Mouse (Mus musculus): ENCODE data around the gene Dpt. TPM values are rescaled to one million over a fixed set of nuclear protein-coding genes. Genes with fewer than 3 reads are reported as not detected.
A peak's percentile ranks its signal among the peaks of the same experiment; 100 is the strongest.

Dpt gene
- polyA plus RNA-seq, 1 experiment, result 6.3 TPM

GRCm38 (mm10) chr1:164861501-164861900 is 65.1 kb downstream of the Dpt start:
- TF ChIP-seq REST (IDR thresholded peaks at IDR 0.05; ENCODE audit: insufficient read depth, insufficient read length) (no peak), TCF12 (IDR thresholded peaks at IDR 0.05; ENCODE audit: insufficient read depth, poor library complexity, severe bottlenecking) (no peak), TCF3 (IDR thresholded peaks at IDR 0.05; ENCODE audit: insufficient read length, low read depth) (no peak), MYOD1 (IDR thresholded peaks at IDR 0.05; ENCODE audit: control insufficient read depth in 1 of 3, insufficient read length in 2 of 3, low read depth in 2 of 3) (no peak), E2F4 (IDR thresholded peaks at IDR 0.05; ENCODE audit: insufficient read depth) (no peak), POLR2AphosphoS2 (IDR thresholded peaks at IDR 0.05; ENCODE audit: insufficient read length, low read depth) (no peak), USF1 (IDR thresholded peaks at IDR 0.05; ENCODE audit: low read depth) (no peak)
- H3K79me2 ChIP-seq (ENCODE audit: control insufficient read depth, insufficient read depth), result no peaks in the 10 kb centered on the region
- no peak overlapping the region for H3K4me3 ChIP-seq
- H3K4me2 ChIP-seq (ENCODE audit: low read depth), result no peak overlapping the region
- no peak overlapping the region for H3ac ChIP-seq (ENCODE audit: control insufficient read depth, insufficient read length)
- no peaks in the 10 kb centered on the region for H3K27me3 ChIP-seq (ENCODE audit: control insufficient read depth, insufficient read depth, insufficient read length)
- no peaks in the 10 kb centered on the region for H3K36me3 ChIP-seq (ENCODE audit: control insufficient read depth, insufficient read depth)

GRCm38 (mm10) chr1:164862946-164863883 is 66.8 kb downstream of the Dpt start:
- H3K27me3 ChIP-seq (ENCODE audit: control insufficient read depth, insufficient read depth, insufficient read length), result no peaks in the 10 kb centered on the region
- TF ChIP-seq REST (IDR thresholded peaks at IDR 0.05; ENCODE audit: insufficient read depth, insufficient read length), result no peak
- peak; percentile 28 for TF ChIP-seq USF1 (IDR thresholded peaks at IDR 0.05; ENCODE audit: low read depth)
- H3K79me2 ChIP-seq (ENCODE audit: control insufficient read depth, insufficient read depth), result no peaks in the 10 kb centered on the region
- H3ac ChIP-seq (ENCODE audit: control insufficient read depth, insufficient read length), result no peak overlapping the region
- no peak overlapping the region for H3K4me2 ChIP-seq (ENCODE audit: low read depth)
- no peaks in the 10 kb centered on the region for H3K36me3 ChIP-seq (ENCODE audit: control insufficient read depth, insufficient read depth)
- no peak overlapping the region for H3K4me3 ChIP-seq

DNA sequence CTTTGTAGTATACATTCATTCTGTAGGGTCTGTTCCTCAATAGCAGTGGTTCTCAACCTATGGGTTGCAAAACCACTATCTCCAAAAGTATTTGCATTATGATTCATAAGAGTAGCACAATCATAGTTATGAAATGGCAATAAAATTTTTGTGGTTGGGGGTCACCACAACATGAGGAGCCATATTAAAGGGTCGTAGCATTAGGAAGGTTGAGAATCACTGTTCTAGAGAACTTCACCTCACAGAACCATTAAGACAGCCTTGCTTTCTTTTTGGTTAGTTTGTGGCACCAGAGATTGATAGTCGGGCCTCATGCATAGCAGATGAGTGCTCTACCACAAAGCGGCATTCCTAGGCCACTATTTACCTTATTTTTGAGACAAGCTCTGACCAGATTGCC is 68.2 kb downstream of the Dpt start:
- TF ChIP-seq E2F4 (IDR thresholded peaks at IDR 0.05; ENCODE audit: insufficient read depth) (no peak), REST (IDR thresholded peaks at IDR 0.05; ENCODE audit: insufficient read depth, insufficient read length) (no peak), USF1 (IDR thresholded peaks at IDR 0.05; ENCODE audit: low read depth) (no peak), CEBPB (IDR thresholded peaks at IDR 0.05; ENCODE audit: insufficient read depth, poor library complexity, severe bottlenecking) (no peak), TCF3 (IDR thresholded peaks at IDR 0.05; ENCODE audit: insufficient read length, low read depth) (no peak), SRF (IDR thresholded peaks at IDR 0.05; ENCODE audit: control insufficient read depth, insufficient read length, low read depth) (no peak), POLR2A (IDR thresholded peaks at IDR 0.05; ENCODE audit: insufficient read length, low read depth) (no peak), MYOG (IDR thresholded peaks at IDR 0.05; ENCODE audit: control insufficient read depth in 1 of 3, insufficient read depth in 1 of 3, insufficient read length in 2 of 3, low read depth in 2 of 3) (no peak), POLR2AphosphoS2 (IDR thresholded peaks at IDR 0.05; ENCODE audit: insufficient read length, low read depth) (no peak), MYOD1 (IDR thresholded peaks at IDR 0.05; ENCODE audit: control insufficient read depth in 1 of 3, insufficient read length in 2 of 3, low read depth in 2 of 3) (no peak), MAX (IDR thresholded peaks at IDR 0.05; ENCODE audit: low read depth) (no peak), TCF12 (IDR thresholded peaks at IDR 0.05; ENCODE audit: insufficient read depth, poor library complexity, severe bottlenecking) (no peak)
- H3K79me2 ChIP-seq (ENCODE audit: control insufficient read depth, insufficient read depth), result no peaks in the 10 kb centered on the region
- H3K4me2 ChIP-seq (ENCODE audit: low read depth), result no peak overlapping the region
- H3K4me3 ChIP-seq, result no peak overlapping the region
- H3K36me3 ChIP-seq (ENCODE audit: control insufficient read depth, insufficient read depth), result no peaks in the 10 kb centered on the region
- H3ac ChIP-seq (ENCODE audit: control insufficient read depth, insufficient read length), result no peak overlapping the region
- no peaks in the 10 kb centered on the region for H3K27me3 ChIP-seq (ENCODE audit: control insufficient read depth, insufficient read depth, insufficient read length)

- no peak overlapping the region for H3K4me3 ChIP-seq
- H3K36me3 ChIP-seq (ENCODE audit: control insufficient read depth, insufficient read depth), result no peaks in the 10 kb centered on the region
Observed at GRCm38 (mm10) chr1:164870694-164871093, 74.2 kb downstream of the Dpt start.

More at GRCm38 (mm10) chr1:164870694-164871093, 74.2 kb downstream of the Dpt start:
- no peak overlapping the region for H3K4me2 ChIP-seq (ENCODE audit: low read depth)
- no peaks in the 10 kb centered on the region for H3K79me2 ChIP-seq (ENCODE audit: control insufficient read depth, insufficient read depth)
- H3K27me3 ChIP-seq (ENCODE audit: control insufficient read depth, insufficient read depth, insufficient read length), result no peaks in the 10 kb centered on the region
- TF ChIP-seq POLR2A (IDR thresholded peaks at IDR 0.05; ENCODE audit: insufficient read length, low read depth), result no peak
- TF ChIP-seq MYOG (IDR thresholded peaks at IDR 0.05; ENCODE audit: control insufficient read depth in 1 of 3, insufficient read depth in 1 of 3, insufficient read length in 2 of 3, low read depth in 2 of 3), result no peak
- no peak for TF ChIP-seq MAX (IDR thresholded peaks at IDR 0.05; ENCODE audit: low read depth)
- no peak for TF ChIP-seq TCF3 (IDR thresholded peaks at IDR 0.05; ENCODE audit: insufficient read length, low read depth)
- TF ChIP-seq REST (IDR thresholded peaks at IDR 0.05; ENCODE audit: insufficient read depth, insufficient read length), result no peak
- TF ChIP-seq SRF (IDR thresholded peaks at IDR 0.05; ENCODE audit: control insufficient read depth, insufficient read length, low read depth), result no peak
- no peak for TF ChIP-seq MYOD1 (IDR thresholded peaks at IDR 0.05; ENCODE audit: control insufficient read depth in 1 of 3, insufficient read length in 2 of 3, low read depth in 2 of 3)
- no peak for TF ChIP-seq POLR2AphosphoS2 (IDR thresholded peaks at IDR 0.05; ENCODE audit: insufficient read length, low read depth)
- TF ChIP-seq TCF12 (IDR thresholded peaks at IDR 0.05; ENCODE audit: insufficient read depth, poor library complexity, severe bottlenecking), result no peak
- no peak for TF ChIP-seq E2F4 (IDR thresholded peaks at IDR 0.05; ENCODE audit: insufficient read depth)
- TF ChIP-seq USF1 (IDR thresholded peaks at IDR 0.05; ENCODE audit: low read depth), result no peak
- TF ChIP-seq CEBPB (IDR thresholded peaks at IDR 0.05; ENCODE audit: insufficient read depth, poor library complexity, severe bottlenecking), result no peak
- no peak overlapping the region for H3ac ChIP-seq (ENCODE audit: control insufficient read depth, insufficient read length)

Other genes starting within 250 kb of the Dpt start
- 0.10 TPM for gene Xcl1, start 138.9 kb downstream of the Dpt start, polyA plus RNA-seq (2012; fragmentation: generic; extraction: Trizol)

Measured in myocyte (in vitro differentiated cells).